Mouse (Mus musculus): ENCODE results near the gene Fam227b. TPM values are rescaled to one million over a fixed set of nuclear protein-coding genes. Genes with fewer than 3 reads are reported as not detected.

Fam227b gene
- polyA plus RNA-seq, 2 experiments, result not detected

GRCm38 (mm10) chr2:126073744-126074143 lies 78.1 kb downstream of the Fam227b start:
- H3K4me1 ChIP-seq (ENCODE audit: control insufficient read depth, insufficient read depth, low read length), result no peaks in the 10 kb centered on the region
- no peaks in the 10 kb centered on the region for H3K27me3 ChIP-seq (ENCODE audit: control insufficient read depth, insufficient read depth, low read length)
- no peak overlapping the region for H3K9ac ChIP-seq (ENCODE audit: low read depth, low read length, severe bottlenecking)
- H3K4me3 ChIP-seq (replicated peaks; ENCODE audit: low read length), result no peak overlapping the region
- H3K36me3 ChIP-seq (ENCODE audit: control insufficient read depth, insufficient read depth, low read length), result no peaks in the 10 kb centered on the region
- H3K9me3 ChIP-seq (ENCODE audit: control insufficient read depth, low read length), result no peaks in the 10 kb centered on the region
- H3K4me2 ChIP-seq (replicated peaks; ENCODE audit: low read depth, low read length, severe bottlenecking), result no peak overlapping the region
- no peak for TF ChIP-seq POLR2A (IDR thresholded peaks at IDR 0.05; ENCODE audit: borderline replicate concordance, extremely low read depth, insufficient read depth, insufficient read length)
- H3K27ac ChIP-seq (replicated peaks; ENCODE audit: low read depth, low read length), result no peak overlapping the region
- WGBS, result 89% methylated on average over 4 of the region's 4 CpGs
- no peak for ATAC-seq (ENCODE audit: low FRiP score, low read depth)
- no peak for DNase-seq (ENCODE audit: low spot score)

DNA sequence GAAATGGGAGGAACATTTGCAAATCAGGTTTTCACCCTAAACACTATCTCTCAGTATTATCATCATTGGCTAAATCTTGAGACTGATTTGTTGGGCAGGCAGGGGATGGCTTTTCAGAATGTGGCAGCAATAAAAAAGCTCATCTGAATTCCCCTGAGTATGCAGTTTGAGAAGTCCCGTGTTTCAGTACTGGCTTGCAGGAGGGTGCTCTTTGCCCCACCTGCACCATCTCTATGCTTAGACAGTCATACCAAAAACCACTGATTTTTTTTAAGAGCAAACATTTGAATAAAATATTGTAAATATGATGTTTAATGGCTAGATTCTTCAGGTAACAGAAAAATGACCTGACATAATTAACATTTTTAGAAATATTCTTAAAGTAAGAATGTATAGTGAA lies 82.1 kb downstream of the Fam227b start:
- no peaks in the 10 kb centered on the region for H3K9me3 ChIP-seq (ENCODE audit: control insufficient read depth, low read length)
- H3K4me3 ChIP-seq (replicated peaks; ENCODE audit: low read length), result no peak overlapping the region
- no peak overlapping the region for H3K27ac ChIP-seq (replicated peaks; ENCODE audit: low read depth, low read length)
- ATAC-seq (ENCODE audit: low FRiP score, low read depth) (no peak), DNase-seq (ENCODE audit: low spot score) (no peak)
- no peak for TF ChIP-seq POLR2A (IDR thresholded peaks at IDR 0.05; ENCODE audit: borderline replicate concordance, extremely low read depth, insufficient read depth, insufficient read length)
- no peaks in the 10 kb centered on the region for H3K4me1 ChIP-seq (ENCODE audit: control insufficient read depth, insufficient read depth, low read length)
- no peak overlapping the region for H3K9ac ChIP-seq (ENCODE audit: low read depth, low read length, severe bottlenecking)
- no peak overlapping the region for H3K4me2 ChIP-seq (replicated peaks; ENCODE audit: low read depth, low read length, severe bottlenecking)
- 50% methylated on average over 1 of the region's 1 CpGs for WGBS
- H3K27me3 ChIP-seq (ENCODE audit: control insufficient read depth, insufficient read depth, low read length), result no peaks in the 10 kb centered on the region
- no peaks in the 10 kb centered on the region for H3K36me3 ChIP-seq (ENCODE audit: control insufficient read depth, insufficient read depth, low read length)

DNA sequence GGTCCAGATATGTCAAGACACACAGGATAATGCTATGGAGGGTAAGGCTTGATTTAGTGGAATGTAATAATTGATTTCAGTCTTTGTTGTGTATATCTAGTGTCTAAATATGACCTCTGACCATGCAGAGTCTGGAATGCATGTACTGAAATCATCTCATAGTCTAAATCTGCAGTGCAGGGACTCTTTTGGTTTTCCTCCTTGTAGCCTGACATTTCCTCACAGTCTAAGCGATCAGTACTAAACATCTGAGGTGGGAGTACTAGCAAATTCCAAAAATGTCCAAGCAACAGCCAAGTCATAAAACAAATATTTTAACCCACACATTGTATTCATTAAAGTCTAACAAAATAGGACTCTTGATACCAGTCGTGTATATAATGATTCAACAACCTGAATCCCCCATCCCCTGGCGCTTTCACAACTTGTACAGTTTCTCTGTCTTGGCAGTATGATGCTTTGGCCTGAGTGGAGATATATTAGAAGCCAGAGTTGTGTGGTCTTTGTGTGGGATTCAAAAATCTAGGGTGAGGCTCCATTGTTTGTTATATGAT lies 86.4 kb downstream of the Fam227b start:
- H3K4me3 ChIP-seq (replicated peaks; ENCODE audit: low read length), result no peak overlapping the region
- WGBS, result 29% methylated on average over 3 of the region's 3 CpGs
- no peaks in the 10 kb centered on the region for H3K27me3 ChIP-seq (ENCODE audit: control insufficient read depth, insufficient read depth, low read length)
- H3K36me3 ChIP-seq (ENCODE audit: control insufficient read depth, insufficient read depth, low read length), result no peaks in the 10 kb centered on the region
- no peak for TF ChIP-seq POLR2A (IDR thresholded peaks at IDR 0.05; ENCODE audit: borderline replicate concordance, extremely low read depth, insufficient read depth, insufficient read length)
- peaks cover 15% of the 10 kb centered on the region for H3K4me1 ChIP-seq (ENCODE audit: control insufficient read depth, insufficient read depth, low read length)
- H3K9me3 ChIP-seq (ENCODE audit: control insufficient read depth, low read length), result no peaks in the 10 kb centered on the region
- peak overlapping the region; percentile 21; the same call in 1 of the 2 replicates for H3K27ac ChIP-seq (replicated peaks; ENCODE audit: low read depth, low read length)
- ATAC-seq (ENCODE audit: low FRiP score, low read depth) (peak; percentile 54), DNase-seq (ENCODE audit: low spot score) (peak; percentile 71)
- H3K9ac ChIP-seq (ENCODE audit: low read depth, low read length, severe bottlenecking), result no peak overlapping the region
- no peak overlapping the region for H3K4me2 ChIP-seq (replicated peaks; ENCODE audit: low read depth, low read length, severe bottlenecking)

GRCm38 (mm10) chr2:126064814-126065213 lies 87.0 kb downstream of the Fam227b start:
- Histone ChIP-seq H3K4me3 (replicated peaks; ENCODE audit: low read length) (no peak overlapping the region), H3K36me3 (ENCODE audit: control insufficient read depth, insufficient read depth, low read length) (no peaks in the 10 kb centered on the region), H3K27ac (replicated peaks; ENCODE audit: low read depth, low read length) (peak overlapping the region; percentile 26; the same call in 1 of the 2 replicates), H3K4me1 (ENCODE audit: control insufficient read depth, insufficient read depth, low read length) (peaks cover 15% of the 10 kb centered on the region), H3K9ac (ENCODE audit: low read depth, low read length, severe bottlenecking) (no peak overlapping the region), H3K9me3 (ENCODE audit: control insufficient read depth, low read length) (no peaks in the 10 kb centered on the region), H3K4me2 (replicated peaks; ENCODE audit: low read depth, low read length, severe bottlenecking) (no peak overlapping the region), H3K27me3 (ENCODE audit: control insufficient read depth, insufficient read depth, low read length) (no peaks in the 10 kb centered on the region)
- DNase-seq (ENCODE audit: low spot score), result no peak
- 63% methylated on average over 2 of the region's 2 CpGs for WGBS
- ATAC-seq (ENCODE audit: low FRiP score, low read depth), result peak; percentile 61
- no peak for TF ChIP-seq POLR2A (IDR thresholded peaks at IDR 0.05; ENCODE audit: borderline replicate concordance, extremely low read depth, insufficient read depth, insufficient read length)

DNA sequence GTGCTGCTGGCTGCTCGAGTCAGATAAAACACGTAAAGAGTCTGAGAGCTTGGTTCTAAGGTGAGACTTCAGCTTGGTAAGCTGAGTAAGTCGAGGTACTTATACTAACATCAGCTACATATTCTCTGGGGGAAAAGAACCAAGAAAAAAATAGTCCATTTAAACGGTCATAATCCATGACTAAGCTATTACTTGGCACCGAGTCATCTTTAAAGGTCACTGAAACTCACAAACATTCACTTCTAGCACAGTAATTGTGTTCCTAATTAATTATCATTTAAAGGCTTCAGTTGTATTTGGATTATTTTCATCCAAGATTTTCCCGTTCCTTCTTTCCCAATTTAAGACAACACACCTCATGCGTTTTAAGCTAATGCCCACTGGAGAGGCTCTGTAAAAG lies 88.9 kb downstream of the Fam227b start:
- no peak for DNase-seq (ENCODE audit: low spot score)
- H3K27ac ChIP-seq (replicated peaks; ENCODE audit: low read depth, low read length), result no peak overlapping the region
- no peak for ATAC-seq (ENCODE audit: low FRiP score, low read depth)
- H3K4me2 ChIP-seq (replicated peaks; ENCODE audit: low read depth, low read length, severe bottlenecking), result no peak overlapping the region
- H3K27me3 ChIP-seq (ENCODE audit: control insufficient read depth, insufficient read depth, low read length), result no peaks in the 10 kb centered on the region
- no peak for TF ChIP-seq POLR2A (IDR thresholded peaks at IDR 0.05; ENCODE audit: borderline replicate concordance, extremely low read depth, insufficient read depth, insufficient read length)
- no peak overlapping the region for H3K9ac ChIP-seq (ENCODE audit: low read depth, low read length, severe bottlenecking)
- peaks cover 15% of the 10 kb centered on the region for H3K4me1 ChIP-seq (ENCODE audit: control insufficient read depth, insufficient read depth, low read length)
- no peaks in the 10 kb centered on the region for H3K36me3 ChIP-seq (ENCODE audit: control insufficient read depth, insufficient read depth, low read length)
- WGBS, result 49% methylated on average over 7 of the region's 7 CpGs
- H3K4me3 ChIP-seq (replicated peaks; ENCODE audit: low read length), result no peak overlapping the region
- no peaks in the 10 kb centered on the region for H3K9me3 ChIP-seq (ENCODE audit: control insufficient read depth, low read length)

Data from limb, embryonic 14.5 days (tissue).